Comparison of ENCODE assay signal across 14 mouse cellular contexts in genomic region chr11:103240740-103241139, GRCm38 (mm10). TPM values are rescaled to one million over a fixed set of nuclear protein-coding genes. Genes with fewer than 3 reads are reported as not detected.
DNase-seq lines count a peak whose midpoint lies in the region; ATAC-seq lines count a peak whose summit lies in the region.
"Had no signal": no experiment of that assay in that cellular context is flagged by ENCODE, and none has a peak within 500 bp of the region (broad histone marks: within the 10 kb centered on the region; RNA-seq: fewer than 3 reads in every experiment).

No protein-coding gene starts in this region.

- peak; percentile 70 for DNase-seq in gastrocnemius, postnatal 25 days
- peak; percentile 53 to 72 for DNase-seq in kidney, postnatal 4 days
- DNase-seq in forebrain, embryonic 10.5 days (ENCODE audit: extremely low spot score, low spot score): no peak
- no peak for DNase-seq in embryo, embryonic 10 days (ENCODE audit: low spot score)
- DNase-seq: forebrain, postnatal 0 days; right cerebral cortex, postnatal 14 days had no signal

- H3K27me3 ChIP-seq in heart, embryonic 15.5 days: no peaks in the 10 kb centered on the region
- no peaks in the 10 kb centered on the region for H3K27me3 ChIP-seq in heart, embryonic 11.5 days (ENCODE audit: control insufficient read depth, insufficient read depth, low read length)
- H3K27me3 ChIP-seq in forebrain, embryonic 10.5 days (ENCODE audit: poor library complexity, severe bottlenecking): no peaks in the 10 kb centered on the region
- H3K27me3 ChIP-seq: embryonic facial prominence, embryonic 12.5 days; midbrain, embryonic 15.5 days; neural tube, embryonic 15.5 days had no signal

- H3K4me3 ChIP-seq in heart, embryonic 15.5 days: no peak overlapping the region
- no peak overlapping the region for H3K4me3 ChIP-seq in heart, embryonic 11.5 days (ENCODE audit: low read depth, low read length)
- no peak overlapping the region for H3K4me3 ChIP-seq in forebrain, embryonic 10.5 days
- H3K4me3 ChIP-seq: embryonic facial prominence, embryonic 12.5 days; hindbrain, embryonic 10.5 days; midbrain, embryonic 15.5 days; neural tube, embryonic 15.5 days had no signal

- 25% methylated on average over 7 of the region's 7 CpGs for WGBS in heart, embryonic 15.5 days
- 29% methylated on average over 7 of the region's 7 CpGs for WGBS in heart, embryonic 11.5 days (ENCODE audit: insufficient replicate concordance)
- 63% methylated on average over 7 of the region's 7 CpGs for WGBS in forebrain, embryonic 10.5 days

- H3K27ac ChIP-seq in heart, embryonic 15.5 days: peak overlapping the region; percentile 26
- H3K27ac ChIP-seq in heart, embryonic 11.5 days (ENCODE audit: low read depth, low read length): no peak overlapping the region
- no peak overlapping the region for H3K27ac ChIP-seq in forebrain, embryonic 10.5 days
- H3K27ac ChIP-seq: embryonic facial prominence, embryonic 12.5 days; liver, embryonic 14.5 days; midbrain, embryonic 15.5 days; neural tube, embryonic 15.5 days had no signal

- no peak overlapping the region for H3K4me2 ChIP-seq in heart, embryonic 15.5 days
- H3K4me2 ChIP-seq in heart, embryonic 11.5 days: no peak overlapping the region
- H3K4me2 ChIP-seq: embryonic facial prominence, embryonic 12.5 days; midbrain, embryonic 15.5 days; neural tube, embryonic 15.5 days had no signal

- H3K9me3 ChIP-seq in heart, embryonic 15.5 days (replicated peaks): no peaks in the 10 kb centered on the region
- no peaks in the 10 kb centered on the region for H3K9me3 ChIP-seq in heart, embryonic 11.5 days (replicated peaks; ENCODE audit: control insufficient read depth, low read length)
- no peaks in the 10 kb centered on the region for H3K9me3 ChIP-seq in forebrain, embryonic 10.5 days
- H3K9me3 ChIP-seq: embryonic facial prominence, embryonic 12.5 days; hindbrain, embryonic 10.5 days; midbrain, embryonic 15.5 days; neural tube, embryonic 15.5 days had no signal

- H3K9ac ChIP-seq in heart, embryonic 15.5 days: no peak overlapping the region
- H3K9ac ChIP-seq in heart, embryonic 11.5 days (ENCODE audit: low read depth, low read length): no peak overlapping the region
- H3K9ac ChIP-seq: embryonic facial prominence, embryonic 12.5 days; forebrain, postnatal 0 days; liver, embryonic 14.5 days; midbrain, embryonic 15.5 days; neural tube, embryonic 15.5 days had no signal

- peaks cover 25% of the 10 kb centered on the region for H3K36me3 ChIP-seq in heart, embryonic 15.5 days
- peaks cover 6% of the 10 kb centered on the region; the same call in 1 of the 2 replicates for H3K36me3 ChIP-seq in heart, embryonic 11.5 days (ENCODE audit: control insufficient read depth, insufficient read depth, low read length)
- peaks cover 62% of the 10 kb centered on the region for H3K36me3 ChIP-seq in forebrain, embryonic 10.5 days (replicated peaks)

- H3K4me1 ChIP-seq in heart, embryonic 15.5 days (replicated peaks): peaks cover 34% of the 10 kb centered on the region
- H3K4me1 ChIP-seq in heart, embryonic 11.5 days (ENCODE audit: control insufficient read depth, insufficient read depth, low read length): peaks cover 11% of the 10 kb centered on the region
- H3K4me1 ChIP-seq in forebrain, embryonic 10.5 days: 0 out of 2 replicates have a peak, but pooled peaks cover 12% of the 10 kb centered on the region

- peak; percentile 25; the same call in 1 of the 2 replicates for ATAC-seq in heart, embryonic 15.5 days (replicated peaks; ENCODE audit: insufficient number of reproducible peaks, insufficient read depth, low FRiP score, low read depth)
- no peak for ATAC-seq in heart, embryonic 11.5 days (replicated peaks; ENCODE audit: insufficient number of reproducible peaks, low FRiP score, low TSS enrichment)
- peak; percentile 8; the same call in 1 of the 2 replicates for ATAC-seq in common myeloid progenitor, adult 5-6 weeks (replicated peaks; ENCODE audit: low read depth, poor library complexity, severe bottlenecking)
- ATAC-seq: forebrain, postnatal 0 days; midbrain, embryonic 15.5 days had no signal

RNA-seq across cellular contexts. Expression of gene Spata32, which starts 22.5 kb away (rescaled TPM):
- polyA plus RNA-seq in heart, embryonic 15.5 days (2015; fragmentation: Nextera tagmentation; extraction: Ambion mirVana): not detected in 2 replicates
- polyA plus RNA-seq in heart, embryonic 11.5 days (2014; fragmentation: Nextera tagmentation; extraction: Ambion mirVana): not detected in 2 replicates
- total RNA-seq in common myeloid progenitor, adult 5-6 weeks (2017): 0.96 TPM in 1 of 2 replicates, not detected in the other
- not detected for total RNA-seq in gastrocnemius, postnatal 25 days (2021)
- not detected in 2 replicates for polyA plus RNA-seq in forebrain, embryonic 10.5 days (2016; fragmentation: Nextera tagmentation; extraction: Ambion mirVana)
- polyA plus RNA-seq: embryonic facial prominence, embryonic 12.5 days; hindbrain, embryonic 10.5 days; liver, embryonic 14.5 days had no signal

RNA-seq across cellular contexts. Expression of gene Map3k14, which starts 26.5 kb away (rescaled TPM):
- polyA plus RNA-seq in heart, embryonic 15.5 days (2015; fragmentation: Nextera tagmentation; extraction: Ambion mirVana): 1.8 and 4.3 TPM in 2 replicates
- 1.4 and 1.7 TPM in 2 replicates for polyA plus RNA-seq in heart, embryonic 11.5 days (2014; fragmentation: Nextera tagmentation; extraction: Ambion mirVana)
- 3.7 and 18.4 TPM in 2 replicates for total RNA-seq in common myeloid progenitor, adult 5-6 weeks (2017)
- 1 to 10 TPM; 2.8 to 4.1 TPM for total RNA-seq in gastrocnemius, postnatal 25 days (2021)
- 4.0 TPM in 2 replicates for polyA plus RNA-seq in forebrain, embryonic 10.5 days (2016; fragmentation: Nextera tagmentation; extraction: Ambion mirVana)

RNA-seq across cellular contexts. Expression of gene 1700023F06Rik, which starts 32.4 kb away (rescaled TPM):
- 0.18 and 0.37 TPM in 2 replicates for polyA plus RNA-seq in heart, embryonic 15.5 days (2015; fragmentation: Nextera tagmentation; extraction: Ambion mirVana)
- not detected in 2 replicates for polyA plus RNA-seq in heart, embryonic 11.5 days (2014; fragmentation: Nextera tagmentation; extraction: Ambion mirVana)
- not detected in 2 replicates for total RNA-seq in common myeloid progenitor, adult 5-6 weeks (2017)
- not detected for total RNA-seq in gastrocnemius, postnatal 25 days (2021)
- 0.21 and 0.32 TPM in 2 replicates for polyA plus RNA-seq in forebrain, embryonic 10.5 days (2016; fragmentation: Nextera tagmentation; extraction: Ambion mirVana)
- polyA plus RNA-seq: liver, embryonic 14.5 days had no signal

Comparison
In these comparisons a context has a peak if more than half of its experiments do, and no peak if none do; other contexts are left out.
1. DNase-seq: peak in gastrocnemius, postnatal 25 days (single experiment) and kidney, postnatal 4 days (2 of 2); none in forebrain, embryonic 10.5 days (single experiment) and embryo, embryonic 10 days (single experiment).